Mouse (Mus musculus): ENCODE results near the gene Klrg1. TPM values are rescaled to one million over a fixed set of nuclear protein-coding genes. Genes with fewer than 3 reads are reported as not detected.

Klrg1 gene
- polyA plus RNA-seq (2016; fragmentation: Nextera tagmentation; extraction: Ambion mirVana), result not detected in 2 replicates

DNA sequence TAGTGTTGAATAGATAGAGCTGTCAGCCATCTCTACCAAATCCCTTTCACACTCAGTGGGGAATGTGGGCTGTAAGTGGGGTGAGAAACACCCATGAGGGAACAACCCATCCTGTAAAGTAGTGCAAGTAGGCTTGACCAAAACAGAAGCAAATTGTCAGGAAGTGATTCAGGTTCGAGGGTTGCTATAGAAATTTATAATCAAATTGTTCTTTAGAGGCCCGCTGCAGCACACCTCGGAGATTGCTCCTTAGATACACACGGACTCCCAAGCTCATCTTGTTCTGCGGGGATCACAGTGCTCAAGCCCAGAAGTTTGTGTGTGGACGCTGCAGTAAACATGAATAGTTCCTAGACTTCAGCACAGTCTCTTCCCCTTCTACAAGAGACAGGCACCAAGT is at the start of gene Klrg1:
Gene Klrg1 (minus strand): TSS at position 101 of the 400 bp plus-strand sequence.
- no peak within 1 kb of the TSS for H3K4me2 ChIP-seq
- H3K4me1 ChIP-seq (replicated peaks), result no peaks in the 10 kb centered on the region
- 76% methylated on average over 6 of the region's 6 CpGs for WGBS
- H3K9ac ChIP-seq, result no peak within 1 kb of the TSS
- no peak for ATAC-seq (ENCODE audit: insufficient number of reproducible peaks, low FRiP score)
- no peak within 1 kb of the TSS for H3K4me3 ChIP-seq
- no peak within 1 kb of the TSS for H3K27ac ChIP-seq (ENCODE audit: poor library complexity, severe bottlenecking)
- H3K9me3 ChIP-seq (replicated peaks), result no peaks in the 10 kb centered on the region
- no peaks in the 10 kb centered on the region for H3K36me3 ChIP-seq
- H3K27me3 ChIP-seq (replicated peaks), result no peaks in the 10 kb centered on the region

GRCm38 (mm10) chr6:122325361-122325975 is 42.8 kb upstream of the Klrg1 start:
- Histone ChIP-seq H3K27ac (ENCODE audit: poor library complexity, severe bottlenecking) (no peak overlapping the region), H3K4me2 (no peak overlapping the region), H3K4me1 (replicated peaks) (no peaks in the 10 kb centered on the region), H3K9ac (no peak overlapping the region), H3K4me3 (no peak overlapping the region), H3K9me3 (replicated peaks) (no peaks in the 10 kb centered on the region), H3K36me3 (peaks cover 66% of the 10 kb centered on the region), H3K27me3 (replicated peaks) (no peaks in the 10 kb centered on the region)
- ATAC-seq (ENCODE audit: insufficient number of reproducible peaks, low FRiP score), result no peak
- WGBS, result 90% methylated on average over 6 of the region's 6 CpGs

GRCm38 (mm10) chr6:122318726-122319125 is 36.0 kb upstream of the Klrg1 start:
- no peak for ATAC-seq (ENCODE audit: insufficient number of reproducible peaks, low FRiP score)
- no peaks in the 10 kb centered on the region for H3K4me1 ChIP-seq (replicated peaks)
- H3K4me2 ChIP-seq, result no peak overlapping the region
- 93% methylated on average over 1 of the region's 1 CpGs for WGBS
- H3K9me3 ChIP-seq (replicated peaks), result no peaks in the 10 kb centered on the region
- no peak overlapping the region for H3K4me3 ChIP-seq
- H3K27ac ChIP-seq (ENCODE audit: poor library complexity, severe bottlenecking), result no peak overlapping the region
- no peak overlapping the region for H3K9ac ChIP-seq
- no peaks in the 10 kb centered on the region for H3K27me3 ChIP-seq (replicated peaks)
- H3K36me3 ChIP-seq, result peaks cover 95% of the 10 kb centered on the region

- Histone ChIP-seq H3K36me3 (peaks cover 28% of the 10 kb centered on the region), H3K9ac (peak overlapping the region; percentile 87), H3K27me3 (replicated peaks) (no peaks in the 10 kb centered on the region), H3K4me2 (peak overlapping the region; percentile 92), H3K27ac (ENCODE audit: poor library complexity, severe bottlenecking) (no peak overlapping the region), H3K4me1 (replicated peaks) (peaks cover 16% of the 10 kb centered on the region), H3K9me3 (replicated peaks) (no peaks in the 10 kb centered on the region), H3K4me3 (peak overlapping the region; percentile 92)
- WGBS, result 72% methylated on average over 5 of the region's 5 CpGs
- no peak for ATAC-seq (ENCODE audit: insufficient number of reproducible peaks, low FRiP score)
Measured at GRCm38 (mm10) chr6:122310187-122310820, 27.6 kb upstream of the Klrg1 start.

DNA sequence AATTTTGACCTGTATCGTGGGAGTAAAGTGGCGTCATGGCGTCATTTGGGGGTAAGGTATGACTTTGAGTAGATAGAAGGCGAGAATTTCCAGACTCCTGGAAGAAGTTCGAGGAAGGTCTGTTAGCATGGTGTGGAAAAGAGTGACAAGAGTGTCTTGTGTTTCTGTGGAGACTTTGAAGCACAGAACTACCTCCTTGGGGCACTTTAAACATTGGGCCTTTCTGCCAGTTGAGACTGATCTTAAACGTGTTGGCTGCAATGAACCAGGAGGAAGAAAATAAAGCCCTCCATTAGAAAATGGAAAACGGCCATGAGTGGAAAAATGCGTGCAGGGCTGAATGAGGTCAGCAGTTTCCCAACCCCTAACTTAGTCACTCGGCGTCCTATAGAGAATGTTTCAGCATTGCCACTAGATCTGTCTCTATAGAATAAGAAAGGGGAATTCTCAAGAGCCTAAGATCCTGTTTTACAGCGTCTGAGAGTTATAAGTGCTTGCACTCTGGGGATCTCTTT is 26.8 kb upstream of the Klrg1 start:
- whole genome bisulfite sequencing, result 10% methylated on average over 11 of the region's 11 CpGs
- Histone ChIP-seq H3K27me3 (replicated peaks) (no peaks in the 10 kb centered on the region), H3K9me3 (replicated peaks) (no peaks in the 10 kb centered on the region), H3K4me1 (replicated peaks) (peaks cover 16% of the 10 kb centered on the region), H3K36me3 (peaks cover 20% of the 10 kb centered on the region), H3K9ac (peak overlapping the region; percentile 87), H3K27ac (ENCODE audit: poor library complexity, severe bottlenecking) (peak overlapping the region; percentile 65; the same call in 1 of the 2 replicates), H3K4me2 (peak overlapping the region; percentile 92), H3K4me3 (peak overlapping the region; percentile 92)
- no peak for ATAC-seq (ENCODE audit: insufficient number of reproducible peaks, low FRiP score)

DNA sequence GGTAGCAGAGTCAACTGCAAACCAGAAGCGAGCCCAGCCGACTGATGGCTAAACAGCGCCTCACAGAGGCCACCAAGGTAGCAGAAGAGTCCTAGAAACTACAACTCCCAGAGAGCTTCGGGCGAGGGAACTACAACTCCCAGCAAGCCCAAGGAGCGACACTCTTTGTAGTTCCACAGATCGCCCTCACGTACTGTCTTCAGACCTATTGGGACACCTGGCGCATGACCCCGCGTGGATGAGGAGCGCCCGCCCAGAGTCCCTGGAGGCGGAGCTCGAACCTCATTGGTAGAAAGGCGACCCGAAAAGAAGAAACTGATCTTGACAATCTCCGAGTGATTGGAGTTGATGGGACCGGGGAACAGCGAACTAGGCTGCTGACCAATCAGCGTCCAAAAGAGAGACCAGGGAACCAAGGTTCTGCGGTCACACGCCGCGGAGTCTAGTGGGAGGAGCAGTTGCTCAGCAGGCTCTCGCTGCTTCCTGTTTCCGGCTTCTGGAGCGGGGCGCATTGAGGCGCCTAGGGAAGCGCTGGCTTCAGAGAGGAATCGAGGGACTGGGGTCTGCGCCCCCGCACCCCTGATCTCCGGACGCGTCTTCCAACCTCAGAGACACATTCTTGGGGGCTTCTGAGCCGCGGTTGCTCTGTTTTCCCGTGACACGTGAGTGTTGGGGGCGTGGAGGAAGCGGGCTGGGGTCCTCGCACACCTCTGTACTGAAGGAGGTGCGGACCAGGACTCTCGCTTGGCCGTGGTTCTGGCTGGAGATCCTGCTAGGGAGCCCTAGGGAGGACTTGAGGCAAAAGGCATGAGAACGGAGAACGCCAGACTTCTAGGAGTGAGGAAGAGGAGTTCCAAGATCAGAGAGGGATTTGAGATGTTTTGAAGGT is 26.1 kb upstream of the Klrg1 start, which contains the start of gene M6pr:
Gene M6pr (plus strand): TSS at position 216 of the 889 bp plus-strand sequence.
- H3K4me3 ChIP-seq, result peak within 1 kb of the TSS; percentile 92
- peak within 1 kb of the TSS; percentile 87 for H3K9ac ChIP-seq
- no peaks in the 10 kb centered on the region for H3K27me3 ChIP-seq (replicated peaks)
- peaks cover 18% of the 10 kb centered on the region for H3K4me1 ChIP-seq (replicated peaks)
- peak; percentile 98 for ATAC-seq (ENCODE audit: insufficient number of reproducible peaks, low FRiP score)
- WGBS, result under 1% methylated on average over 49 of the region's 49 CpGs
- H3K9me3 ChIP-seq (replicated peaks), result no peaks in the 10 kb centered on the region
- peak within 1 kb of the TSS; percentile 92 for H3K4me2 ChIP-seq
- H3K27ac ChIP-seq (ENCODE audit: poor library complexity, severe bottlenecking), result peak within 1 kb of the TSS; percentile 65
- H3K36me3 ChIP-seq, result peaks cover 13% of the 10 kb centered on the region

DNA sequence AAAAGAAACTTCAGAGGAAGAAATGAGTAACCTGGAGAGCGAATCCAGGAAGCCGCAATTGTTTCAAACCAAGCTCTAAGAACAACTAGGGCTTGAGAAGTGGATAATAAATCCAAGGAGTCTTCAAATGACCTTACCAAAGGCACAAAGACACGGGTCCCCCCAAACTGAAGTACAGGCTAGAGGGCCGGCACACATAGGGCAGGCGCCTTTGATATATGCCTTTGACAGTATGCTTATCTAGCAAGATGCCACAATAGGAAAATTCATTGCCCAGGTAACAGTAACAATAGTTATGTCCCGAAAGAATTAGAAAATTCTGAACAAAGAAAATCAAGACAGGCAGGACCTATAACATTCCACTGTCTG is 25.4 kb upstream of the Klrg1 start:
- no peak; the same call in 1 of the 2 replicates for ATAC-seq (ENCODE audit: insufficient number of reproducible peaks, low FRiP score)

GRCm38 (mm10) chr6:122306707-122307106 is 24.0 kb upstream of the Klrg1 start:
- no peak for ATAC-seq (ENCODE audit: insufficient number of reproducible peaks, low FRiP score)

More for the DNA sequence above, 25.4 kb upstream of the Klrg1 start:
- Histone ChIP-seq H3K27ac (ENCODE audit: poor library complexity, severe bottlenecking) (no peak overlapping the region), H3K4me2 (no peak overlapping the region), H3K9ac (no peak overlapping the region), H3K27me3 (replicated peaks) (no peaks in the 10 kb centered on the region), H3K4me3 (no peak overlapping the region; the same call in 1 of the 2 replicates), H3K4me1 (replicated peaks) (peaks cover 21% of the 10 kb centered on the region), H3K9me3 (replicated peaks) (no peaks in the 10 kb centered on the region), H3K36me3 (peaks cover 6% of the 10 kb centered on the region)
- 71% methylated on average over 6 of the region's 6 CpGs for WGBS

GRCm38 (mm10) chr6:122304790-122305555 is 22.3 kb upstream of the Klrg1 start:
- 78% methylated on average over 12 of the region's 12 CpGs for WGBS
- ATAC-seq (ENCODE audit: insufficient number of reproducible peaks, low FRiP score), result no peak
- Histone ChIP-seq H3K9ac (no peak overlapping the region), H3K4me3 (no peak overlapping the region), H3K9me3 (replicated peaks) (no peaks in the 10 kb centered on the region), H3K27ac (ENCODE audit: poor library complexity, severe bottlenecking) (no peak overlapping the region), H3K36me3 (no peaks in the 10 kb centered on the region), H3K4me1 (replicated peaks) (peaks cover 11% of the 10 kb centered on the region), H3K4me2 (no peak overlapping the region), H3K27me3 (replicated peaks) (no peaks in the 10 kb centered on the region)

More at GRCm38 (mm10) chr6:122306707-122307106, 24.0 kb upstream of the Klrg1 start:
- Histone ChIP-seq H3K4me2 (no peak overlapping the region), H3K9me3 (replicated peaks) (no peaks in the 10 kb centered on the region), H3K4me3 (no peak overlapping the region), H3K27me3 (replicated peaks) (no peaks in the 10 kb centered on the region), H3K4me1 (replicated peaks) (peaks cover 21% of the 10 kb centered on the region), H3K9ac (no peak overlapping the region), H3K36me3 (no peaks in the 10 kb centered on the region), H3K27ac (ENCODE audit: poor library complexity, severe bottlenecking) (no peak overlapping the region)
- 80% methylated on average over 4 of the region's 4 CpGs for WGBS

- 26% methylated on average over 6 of the region's 6 CpGs for WGBS
- Histone ChIP-seq H3K4me3 (no peak overlapping the region), H3K36me3 (no peaks in the 10 kb centered on the region), H3K27ac (ENCODE audit: poor library complexity, severe bottlenecking) (no peak overlapping the region), H3K27me3 (replicated peaks) (no peaks in the 10 kb centered on the region), H3K4me1 (replicated peaks) (peaks cover 8% of the 10 kb centered on the region; the same call in 1 of the 2 replicates), H3K9ac (no peak overlapping the region), H3K9me3 (replicated peaks) (no peaks in the 10 kb centered on the region), H3K4me2 (0 out of 2 replicates have a peak overlapping the region, but pooled peaks have one; percentile 54)
- no peak for ATAC-seq (ENCODE audit: insufficient number of reproducible peaks, low FRiP score)
Measured at GRCm38 (mm10) chr6:122304355-122304754, 21.7 kb upstream of the Klrg1 start.
